Mouse (Mus musculus) myocyte (in vitro differentiated cells): ENCODE results near the gene Ccdc81. TPM values are rescaled to one million over a fixed set of nuclear protein-coding genes. Genes with fewer than 3 reads are reported as not detected.

Source experiments
- H3K27me3 ChIP-seq: one replicate; pipeline ENCODE4 v1.6.1; 2011; ENCODE audit not compliant: control insufficient read depth, insufficient read depth, insufficient read length
- H3K36me3 ChIP-seq: one replicate; pipeline ENCODE4 v1.6.1; 2011; ENCODE audit not compliant: control insufficient read depth, insufficient read depth
- H3K4me2 ChIP-seq: one replicate; pipeline ENCODE4 v1.6.1; 2011; ENCODE audit warnings: low read depth, control low read depth
- H3K4me3 ChIP-seq: one replicate; pipeline ENCODE4 v1.5.1; 2011; ENCODE audit warnings: mild to moderate bottlenecking, control low read depth, moderate library complexity
- H3K79me2 ChIP-seq: one replicate; pipeline ENCODE4 v1.6.1; 2011; ENCODE audit not compliant: control insufficient read depth, insufficient read depth
- H3ac ChIP-seq: one replicate; pipeline ENCODE4 v1.6.1; 2011; ENCODE audit not compliant: control insufficient read depth, insufficient read length
- CEBPB ChIP-seq: IDR thresholded peaks from 2 replicates; pipeline ENCODE4 v1.6.1; 2011; ENCODE audit warnings: mild to moderate bottlenecking, moderate library complexity; ENCODE audit not compliant: poor library complexity, insufficient read depth, severe bottlenecking
- E2F4 ChIP-seq: IDR thresholded peaks from one replicate; pipeline ENCODE4 v1.6.1; 2011; ENCODE audit warnings: mild to moderate bottlenecking, control low read depth, moderate library complexity; ENCODE audit not compliant: insufficient read depth
- MAX ChIP-seq: IDR thresholded peaks from one replicate; pipeline ENCODE4 v1.6.1; 2011; ENCODE audit warnings: low read depth, mild to moderate bottlenecking, control low read depth
- MYOD1 ChIP-seq, 3 experiments: IDR thresholded peaks; one replicate each; pipeline ENCODE4 v1.6.1; 2011; ENCODE audit warnings: control low read depth in 2 of 3, low read depth in 2 of 3, mild to moderate bottlenecking in 2 of 3, moderate library complexity in 1 of 3; ENCODE audit not compliant: insufficient read length in 2 of 3, control insufficient read depth in 1 of 3
- MYOG ChIP-seq, 3 experiments: IDR thresholded peaks; one replicate each; pipeline ENCODE4 v1.6.1; 2011; ENCODE audit warnings: control low read depth in 2 of 3, low read depth in 2 of 3, mild to moderate bottlenecking in 2 of 3; ENCODE audit not compliant: insufficient read length in 2 of 3, control insufficient read depth in 1 of 3, insufficient read depth in 1 of 3
- POLR2A ChIP-seq: IDR thresholded peaks from one replicate; pipeline ENCODE4 v1.6.1; 2011; ENCODE audit warnings: low read depth, mild to moderate bottlenecking, control low read depth, moderate library complexity; ENCODE audit not compliant: insufficient read length
- POLR2AphosphoS2 ChIP-seq: IDR thresholded peaks from one replicate; pipeline ENCODE4 v1.6.1; 2011; ENCODE audit warnings: low read depth, control low read depth; ENCODE audit not compliant: insufficient read length
- REST ChIP-seq: IDR thresholded peaks from one replicate; pipeline ENCODE4 v1.6.1; 2011; ENCODE audit warnings: mild to moderate bottlenecking, control low read depth, moderate library complexity; ENCODE audit not compliant: insufficient read depth, insufficient read length
- SRF ChIP-seq: IDR thresholded peaks from one replicate; pipeline ENCODE4 v1.6.1; 2011; ENCODE audit warnings: low read depth; ENCODE audit not compliant: control insufficient read depth, insufficient read length
- TCF12 ChIP-seq: IDR thresholded peaks from one replicate; pipeline ENCODE4 v1.6.1; 2011; ENCODE audit warnings: mild to moderate bottlenecking, control low read depth; ENCODE audit not compliant: poor library complexity, insufficient read depth, severe bottlenecking
- TCF3 ChIP-seq: IDR thresholded peaks from one replicate; pipeline ENCODE4 v1.6.1; 2011; ENCODE audit warnings: low read depth, control low read depth; ENCODE audit not compliant: insufficient read length
- USF1 ChIP-seq: IDR thresholded peaks from one replicate; pipeline ENCODE4 v1.6.1; 2011; ENCODE audit warnings: low read depth, mild to moderate bottlenecking, control low read depth, moderate library complexity
- polyA plus RNA-seq: library from polyadenylated mRNA; unstranded; fragments of >200 nt; fragmentation: generic; extraction: Trizol; gene quantifications from one replicate; pipeline ENCODE4 v1.2.1, GENCODE M21; 2012; ENCODE audit warnings: missing spikeins

Gene Ccdc81
- polyA plus RNA-seq, 1 experiment = not detected

GRCm38 (mm10) chr7:89903007-89903406 lies 422 bp downstream of the Ccdc81 start:
- H3ac ChIP-seq = no peak overlapping the region
- H3K4me3 ChIP-seq = no peak overlapping the region
- H3K79me2 ChIP-seq = no peaks in the 10 kb centered on the region
- TF ChIP-seq E2F4 (no peak), MYOD1 (IDR thresholded peaks at IDR 0.05; ENCODE audit: control insufficient read depth in 1 of 3, insufficient read length in 2 of 3, low read depth in 2 of 3) (no peak), CEBPB (no peak), TCF3 (no peak), SRF (no peak), USF1 (no peak), POLR2AphosphoS2 (no peak), POLR2A (no peak)
- no peak overlapping the region for H3K4me2 ChIP-seq
- H3K36me3 ChIP-seq = no peaks in the 10 kb centered on the region
- H3K27me3 ChIP-seq = no peaks in the 10 kb centered on the region

GRCm38 (mm10) chr7:89891856-89892255 lies 11.6 kb downstream of the Ccdc81 start:
- Histone ChIP-seq H3K79me2 (no peaks in the 10 kb centered on the region), H3K4me2 (no peak overlapping the region), H3ac (no peak overlapping the region), H3K4me3 (no peak overlapping the region), H3K27me3 (no peaks in the 10 kb centered on the region), H3K36me3 (no peaks in the 10 kb centered on the region)
- TF ChIP-seq TCF12 = no peak
- TF ChIP-seq E2F4 = no peak
- no peak for TF ChIP-seq POLR2A
- TF ChIP-seq USF1 = no peak
- no peak for TF ChIP-seq REST
- no peak for TF ChIP-seq MAX
- no peak for TF ChIP-seq CEBPB
- no peak for TF ChIP-seq MYOD1 (IDR thresholded peaks at IDR 0.05; ENCODE audit: control insufficient read depth in 1 of 3, insufficient read length in 2 of 3, low read depth in 2 of 3)
- TF ChIP-seq POLR2AphosphoS2 = no peak
- no peak for TF ChIP-seq SRF

GRCm38 (mm10) chr7:89891412-89891811 lies 12.0 kb downstream of the Ccdc81 start:
- no peak overlapping the region for H3K4me3 ChIP-seq
- no peak for TF ChIP-seq MAX
- no peak for TF ChIP-seq CEBPB
- no peak for TF ChIP-seq TCF3
- no peak for TF ChIP-seq POLR2AphosphoS2
- TF ChIP-seq REST = no peak
- no peak for TF ChIP-seq E2F4
- TF ChIP-seq USF1 = no peak
- TF ChIP-seq MYOG (IDR thresholded peaks at IDR 0.05; ENCODE audit: control insufficient read depth in 1 of 3, insufficient read depth in 1 of 3, insufficient read length in 2 of 3, low read depth in 2 of 3) = no peak
- no peak for TF ChIP-seq SRF
- TF ChIP-seq MYOD1 (IDR thresholded peaks at IDR 0.05; ENCODE audit: control insufficient read depth in 1 of 3, insufficient read length in 2 of 3, low read depth in 2 of 3) = no peak
- no peak for TF ChIP-seq TCF12
- TF ChIP-seq POLR2A = no peak
- H3ac ChIP-seq = no peak overlapping the region
- H3K4me2 ChIP-seq = no peak overlapping the region
- H3K79me2 ChIP-seq = no peaks in the 10 kb centered on the region
- H3K27me3 ChIP-seq = no peaks in the 10 kb centered on the region
- no peaks in the 10 kb centered on the region for H3K36me3 ChIP-seq

GRCm38 (mm10) chr7:89884551-89884950 lies 18.9 kb downstream of the Ccdc81 start:
- Histone ChIP-seq H3ac (no peak overlapping the region), H3K4me3 (no peak overlapping the region), H3K4me2 (no peak overlapping the region), H3K27me3 (no peaks in the 10 kb centered on the region), H3K36me3 (no peaks in the 10 kb centered on the region), H3K79me2 (no peaks in the 10 kb centered on the region)
- no peak for TF ChIP-seq MAX
- no peak for TF ChIP-seq REST
- no peak for TF ChIP-seq USF1
- TF ChIP-seq MYOG (IDR thresholded peaks at IDR 0.05; ENCODE audit: control insufficient read depth in 1 of 3, insufficient read depth in 1 of 3, insufficient read length in 2 of 3, low read depth in 2 of 3) = no peak
- TF ChIP-seq TCF3 = no peak
- TF ChIP-seq SRF = no peak
- TF ChIP-seq MYOD1 (IDR thresholded peaks at IDR 0.05; ENCODE audit: control insufficient read depth in 1 of 3, insufficient read length in 2 of 3, low read depth in 2 of 3) = no peak
- TF ChIP-seq TCF12 = no peak
- TF ChIP-seq POLR2A = no peak
- TF ChIP-seq CEBPB = no peak
- no peak for TF ChIP-seq E2F4
- TF ChIP-seq POLR2AphosphoS2 = no peak

- H3K27me3 ChIP-seq = no peaks in the 10 kb centered on the region
- H3K79me2 ChIP-seq = no peaks in the 10 kb centered on the region
- no peak overlapping the region for H3K4me2 ChIP-seq
- TF ChIP-seq MYOG (IDR thresholded peaks at IDR 0.05; ENCODE audit: control insufficient read depth in 1 of 3, insufficient read depth in 1 of 3, insufficient read length in 2 of 3, low read depth in 2 of 3) = no peak
- no peak for TF ChIP-seq TCF3
- TF ChIP-seq POLR2A = no peak
- no peak for TF ChIP-seq REST
- TF ChIP-seq USF1 = no peak
- no peak for TF ChIP-seq TCF12
- TF ChIP-seq MAX = no peak
- no peak for TF ChIP-seq E2F4
- no peak for TF ChIP-seq MYOD1 (IDR thresholded peaks at IDR 0.05; ENCODE audit: control insufficient read depth in 1 of 3, insufficient read length in 2 of 3, low read depth in 2 of 3)
- no peak for TF ChIP-seq SRF
- TF ChIP-seq CEBPB = no peak
- no peak for TF ChIP-seq POLR2AphosphoS2
- H3K4me3 ChIP-seq = no peak overlapping the region
- H3K36me3 ChIP-seq = no peaks in the 10 kb centered on the region
- H3ac ChIP-seq = no peak overlapping the region
Measured at GRCm38 (mm10) chr7:89879686-89880085, 23.7 kb downstream of the Ccdc81 start.
